Mouse (Mus musculus) limb, embryonic 15.5 days (tissue): ENCODE data around the gene Fam53b. TPM values are rescaled to one million over a fixed set of nuclear protein-coding genes. Genes with fewer than 3 reads are reported as not detected.

Experiments used
- ATAC-seq: fragments of 200-750 bp; cut with Nextera tagmentation; 2 replicates; pipeline ENCODE4 v1.8.0; 2017; ENCODE audit warnings: low read depth, moderate TSS enrichment; ENCODE audit not compliant: insufficient number of reproducible peaks, low FRiP score, low TSS enrichment
- H3K27ac ChIP-seq: fragments of 300-500 bp; sonication (generic); 2 replicates; pipeline ENCODE4 v1.5.1; 2015; ENCODE audit warnings: moderate library complexity, mild to moderate bottlenecking, inconsistent platforms
- H3K27me3 ChIP-seq: fragments of 300-500 bp; sonication (generic); 2 replicates; pipeline ENCODE4 v1.6.1; 2015; ENCODE audit warnings: inconsistent platforms
- H3K36me3 ChIP-seq: fragments of 300-500 bp; sonication (generic); 2 replicates; pipeline ENCODE4 v1.6.1; 2015; ENCODE audit warnings: inconsistent platforms
- H3K4me1 ChIP-seq: fragments of 300-500 bp; sonication (generic); 2 replicates; pipeline ENCODE4 v1.6.1; 2015; ENCODE audit warnings: inconsistent platforms
- H3K4me2 ChIP-seq: fragments of 300-500 bp; sonication (generic); 2 replicates; pipeline ENCODE4 v1.6.1; 2015; ENCODE audit warnings: mild to moderate bottlenecking, inconsistent platforms
- H3K4me3 ChIP-seq: fragments of 300-500 bp; sonication (generic); 2 replicates; pipeline ENCODE4 v1.5.1; 2015; ENCODE audit warnings: mild to moderate bottlenecking, inconsistent platforms
- H3K9ac ChIP-seq: fragments of 300-500 bp; sonication (generic); 2 replicates; pipeline ENCODE4 v1.6.1; 2015; ENCODE audit warnings: inconsistent platforms
- H3K9me3 ChIP-seq: fragments of 300-500 bp; sonication (generic); 2 replicates; pipeline ENCODE4 v1.6.1; 2016; ENCODE audit warnings: inconsistent platforms
- WGBS: fragments of 180-500 bp; shearing (Covaris S2); methylation state at CpG from one replicate; pipeline ENCODE4 v1.1.7; 2015; 5-methylcytosine and 5-hydroxymethylcytosine counted together
- polyA plus RNA-seq: library from polyadenylated mRNA; unstranded; fragments of >200 nt; fragmentation: Nextera tagmentation; extraction: Ambion mirVana; gene quantifications from 2 replicates; pipeline ENCODE4 v1.2.1, GENCODE M21; 2015

The Fam53b gene
- 18.5 and 20.2 TPM in 2 replicates for polyA plus RNA-seq

DNA sequence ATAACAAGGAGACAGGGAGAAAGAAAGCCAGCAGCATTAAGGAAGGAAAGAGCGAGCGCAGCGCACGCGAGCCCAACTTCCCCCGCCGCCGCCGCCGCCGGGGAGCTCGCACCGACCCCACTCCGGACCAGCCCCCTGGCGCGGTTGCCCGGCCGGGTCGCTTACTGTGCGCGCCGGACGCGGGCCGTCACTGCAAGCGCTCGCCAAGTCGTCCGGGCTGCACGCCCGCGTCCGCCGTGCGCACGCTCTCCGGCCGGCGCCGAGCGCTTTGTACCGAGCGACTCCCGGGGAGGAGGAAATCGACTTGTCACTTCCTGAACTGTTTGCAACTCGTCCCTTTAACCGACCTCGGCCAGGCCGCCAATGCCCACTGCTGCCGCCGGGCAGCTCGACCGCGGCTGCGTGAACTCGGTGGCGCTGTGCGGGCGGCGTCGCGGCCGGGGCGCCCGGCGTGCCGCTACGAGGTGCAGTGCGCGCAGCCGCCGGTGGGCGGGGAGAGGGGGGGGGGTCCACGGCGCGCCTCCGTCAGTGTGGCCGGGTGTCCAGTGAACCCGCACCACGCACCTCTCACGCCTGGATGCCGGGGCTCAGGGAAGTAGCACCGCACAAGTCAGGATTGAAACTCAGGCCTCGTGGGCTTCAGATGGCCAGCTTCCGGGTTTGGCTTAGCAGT lies at the start of gene Fam53b:
Gene Fam53b (minus strand): TSS at position 471 of the 673 bp plus-strand sequence.
- H3K27me3 ChIP-seq: no peaks in the 10 kb centered on the region
- peaks cover 47% of the 10 kb centered on the region for H3K4me1 ChIP-seq
- WGBS: under 1% methylated on average over 84 of the region's 85 CpGs

GRCm38 (mm10) chr7:132859042-132859958 lies 45.6 kb upstream of the Fam53b start, which contains the start of gene Abraxas2:
Gene Abraxas2 (plus strand): TSS chr7:132859225.
- Histone ChIP-seq H3K4me1 (peaks cover 12% of the 10 kb centered on the region; the same call in 1 of the 2 replicates), H3K9ac (peak within 1 kb of the TSS; percentile 84), H3K27ac (peak within 1 kb of the TSS; percentile 85), H3K36me3 (no peaks in the 10 kb centered on the region), H3K9me3 (no peaks in the 10 kb centered on the region), H3K27me3 (no peaks in the 10 kb centered on the region), H3K4me2 (peak within 1 kb of the TSS; percentile 69), H3K4me3 (peak within 1 kb of the TSS; percentile 87)
- ATAC-seq: peak; percentile 89
- 1% methylated on average over 52 of the region's 53 CpGs for WGBS

More for the DNA sequence above, at the start of gene Fam53b:
- Histone ChIP-seq H3K4me2 (peak within 1 kb of the TSS; percentile 89), H3K36me3 (no peaks in the 10 kb centered on the region), H3K27ac (peak within 1 kb of the TSS; percentile 95), H3K9me3 (no peaks in the 10 kb centered on the region), H3K4me3 (peak within 1 kb of the TSS; percentile 78), H3K9ac (peak within 1 kb of the TSS; percentile 76)
- peak; percentile 68 for ATAC-seq

GRCm38 (mm10) chr7:132858043-132858608 lies 44.4 kb upstream of the Fam53b start:
- Histone ChIP-seq H3K4me3 (no peak overlapping the region), H3K27ac (no peak overlapping the region), H3K27me3 (no peaks in the 10 kb centered on the region), H3K4me2 (no peak overlapping the region), H3K9me3 (no peaks in the 10 kb centered on the region), H3K4me1 (peaks cover 15% of the 10 kb centered on the region), H3K36me3 (no peaks in the 10 kb centered on the region), H3K9ac (no peak overlapping the region)
- WGBS: 68% methylated on average over 5 of the region's 5 CpGs
- ATAC-seq: no peak

GRCm38 (mm10) chr7:132856083-132856482 lies 42.4 kb upstream of the Fam53b start:
- WGBS: 75% methylated on average over 1 of the region's 1 CpGs
- Histone ChIP-seq H3K4me3 (no peak overlapping the region), H3K27me3 (no peaks in the 10 kb centered on the region), H3K36me3 (no peaks in the 10 kb centered on the region), H3K4me1 (peaks cover 20% of the 10 kb centered on the region), H3K9ac (no peak overlapping the region), H3K27ac (no peak overlapping the region), H3K4me2 (no peak overlapping the region), H3K9me3 (no peaks in the 10 kb centered on the region)
- ATAC-seq: no peak

DNA sequence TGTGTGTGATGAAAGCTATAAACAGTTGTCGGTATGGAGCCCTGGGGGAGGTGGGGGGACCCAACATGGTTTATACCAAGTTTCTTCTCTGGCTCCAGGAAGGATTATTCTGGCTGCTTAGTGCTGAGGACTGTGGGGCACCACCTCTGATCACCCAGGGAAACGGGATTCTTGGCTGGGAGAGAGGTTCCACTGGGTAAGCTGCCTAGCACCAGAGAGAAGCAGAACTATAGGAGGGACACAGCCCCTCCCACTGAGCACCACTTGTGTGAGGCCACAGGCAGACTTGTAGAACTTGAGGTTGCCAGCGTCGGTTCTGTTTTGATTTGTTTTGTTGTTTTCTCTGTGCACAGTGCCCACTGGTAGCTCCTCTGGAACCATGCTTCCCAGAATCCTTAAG lies 40.3 kb upstream of the Fam53b start:
- WGBS: 44% methylated on average over 4 of the region's 4 CpGs
- H3K27ac ChIP-seq: peak overlapping the region; percentile 27; the same call in 1 of the 2 replicates
- H3K4me2 ChIP-seq: no peak overlapping the region
- ATAC-seq: no peak
- H3K27me3 ChIP-seq: no peaks in the 10 kb centered on the region
- H3K4me3 ChIP-seq: no peak overlapping the region
- H3K9me3 ChIP-seq: no peaks in the 10 kb centered on the region
- peaks cover 12% of the 10 kb centered on the region for H3K4me1 ChIP-seq
- peaks cover 11% of the 10 kb centered on the region for H3K36me3 ChIP-seq
- no peak overlapping the region for H3K9ac ChIP-seq

DNA sequence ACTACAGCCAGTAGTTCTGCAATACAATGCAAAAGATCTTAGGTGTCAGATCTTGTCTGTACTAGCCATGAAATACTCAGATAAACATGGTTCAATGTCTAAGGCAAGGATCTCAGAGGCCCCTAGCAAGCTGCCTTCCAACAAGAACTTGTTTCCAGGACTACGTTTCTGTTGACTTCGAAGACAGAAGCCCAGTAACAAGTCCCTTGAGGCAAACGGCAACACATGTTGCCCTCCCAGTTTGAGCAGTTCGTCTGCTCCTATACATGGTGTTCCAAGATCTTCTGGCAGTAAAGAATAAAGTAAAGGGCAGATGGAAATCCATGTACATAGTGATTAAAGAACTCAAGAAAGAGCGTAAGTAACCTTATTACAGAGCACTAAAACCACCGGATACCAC lies 39.7 kb upstream of the Fam53b start:
- peak overlapping the region; percentile 97 for H3K27ac ChIP-seq

DNA sequence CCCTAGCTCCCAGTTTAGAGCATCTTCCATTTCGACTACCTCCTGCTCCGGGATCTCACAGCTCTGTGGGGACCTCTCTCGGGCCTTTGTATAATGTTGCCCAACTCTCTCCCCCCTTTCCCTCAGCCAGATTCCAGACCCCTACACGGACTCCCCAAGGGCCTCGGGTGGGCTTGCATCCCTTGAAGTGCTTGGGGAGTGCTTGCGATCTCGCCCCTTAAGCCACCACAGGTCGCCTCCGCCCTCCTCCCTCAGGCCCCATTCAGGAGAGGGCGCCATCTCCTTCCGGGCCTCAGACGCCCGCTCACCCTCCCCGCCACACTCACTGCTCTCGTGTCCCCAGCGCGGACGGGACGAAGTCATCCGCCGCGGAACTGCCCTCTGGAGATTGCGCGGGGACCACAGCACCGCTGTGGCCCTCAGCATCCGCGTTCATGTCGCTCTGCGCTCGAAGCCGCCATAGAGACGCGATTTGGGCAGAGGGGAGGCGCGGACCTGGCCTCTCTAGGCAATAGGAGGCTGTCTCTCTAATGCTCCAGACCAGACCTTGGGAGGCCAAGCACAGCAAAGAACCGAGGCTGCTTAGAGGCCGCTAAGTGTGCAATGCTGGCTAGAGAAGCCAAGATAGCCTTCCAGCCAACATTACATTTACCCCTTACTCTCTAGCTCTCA lies 38.6 kb upstream of the Fam53b start, which contains the start of gene Eef1akmt2:
Gene Eef1akmt2 (minus strand): TSS at position 501 of the 672 bp plus-strand sequence.
- Histone ChIP-seq H3K36me3 (peaks cover 24% of the 10 kb centered on the region), H3K4me2 (peak within 1 kb of the TSS; percentile 51), H3K4me1 (peaks cover 12% of the 10 kb centered on the region), H3K9me3 (no peaks in the 10 kb centered on the region), H3K27ac (peak within 1 kb of the TSS; percentile 97), H3K9ac (peak within 1 kb of the TSS; percentile 90), H3K4me3 (peak within 1 kb of the TSS; percentile 89), H3K27me3 (no peaks in the 10 kb centered on the region)
- ATAC-seq: peak; percentile 90
- WGBS: under 1% methylated on average over 37 of the region's 37 CpGs

More for the DNA sequence above, 39.7 kb upstream of the Fam53b start:
- WGBS: 34% methylated on average over 6 of the region's 6 CpGs
- Histone ChIP-seq H3K9me3 (no peaks in the 10 kb centered on the region), H3K4me2 (no peak overlapping the region), H3K36me3 (peaks cover 17% of the 10 kb centered on the region), H3K27me3 (no peaks in the 10 kb centered on the region), H3K4me3 (no peak overlapping the region), H3K4me1 (peaks cover 12% of the 10 kb centered on the region), H3K9ac (no peak overlapping the region)
- no peak for ATAC-seq

DNA sequence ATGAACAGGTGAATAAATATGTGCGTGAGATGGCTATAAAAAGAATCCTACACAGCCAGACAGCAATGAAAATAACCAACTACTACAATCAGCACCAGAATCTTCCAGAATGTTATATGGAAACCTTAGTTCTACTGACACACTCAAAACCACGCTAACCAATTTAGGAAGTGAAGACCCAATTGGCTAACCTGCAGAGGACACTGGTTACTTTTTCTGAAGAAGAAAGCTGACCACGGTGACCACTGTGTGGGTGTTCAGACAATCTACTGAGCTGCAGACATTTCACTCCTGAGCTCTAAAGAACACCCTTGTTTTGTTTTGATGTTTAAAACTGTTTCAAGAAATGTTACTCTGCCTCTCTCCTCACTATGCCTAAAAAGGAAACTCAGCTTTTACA lies 29.5 kb upstream of the Fam53b start:
- Histone ChIP-seq H3K27me3 (no peaks in the 10 kb centered on the region), H3K9ac (no peak overlapping the region), H3K4me3 (no peak overlapping the region), H3K4me2 (no peak overlapping the region), H3K27ac (no peak overlapping the region), H3K4me1 (no peaks in the 10 kb centered on the region), H3K36me3 (peaks cover 24% of the 10 kb centered on the region), H3K9me3 (no peaks in the 10 kb centered on the region)
- 91% methylated on average over 3 of the region's 3 CpGs for WGBS
- no peak for ATAC-seq

DNA sequence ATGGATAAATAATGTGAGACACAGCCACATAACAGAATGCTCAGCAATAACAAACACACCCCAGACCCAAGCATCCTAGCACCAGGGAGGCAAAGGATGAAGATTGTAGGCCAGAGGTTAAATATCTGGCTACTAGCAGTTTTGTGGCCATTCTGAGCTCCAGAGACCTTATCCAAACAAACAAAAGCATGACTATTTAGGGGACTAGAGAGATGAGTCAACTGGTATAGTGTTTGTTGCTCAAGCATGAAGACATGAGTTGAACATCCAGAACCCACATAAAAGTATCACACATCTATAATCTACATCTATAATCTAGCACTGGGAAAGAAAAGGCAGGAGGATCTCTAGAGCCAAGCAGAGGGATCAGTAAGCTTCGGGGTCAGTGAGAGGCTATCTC lies 28.8 kb upstream of the Fam53b start:
- Histone ChIP-seq H3K9me3 (no peaks in the 10 kb centered on the region), H3K36me3 (peaks cover 20% of the 10 kb centered on the region), H3K27me3 (no peaks in the 10 kb centered on the region), H3K9ac (no peak overlapping the region), H3K4me3 (no peak overlapping the region), H3K27ac (no peak overlapping the region), H3K4me2 (no peak overlapping the region), H3K4me1 (no peaks in the 10 kb centered on the region)
- ATAC-seq: no peak
- WGBS: 97% methylated on average over 1 of the region's 1 CpGs

DNA sequence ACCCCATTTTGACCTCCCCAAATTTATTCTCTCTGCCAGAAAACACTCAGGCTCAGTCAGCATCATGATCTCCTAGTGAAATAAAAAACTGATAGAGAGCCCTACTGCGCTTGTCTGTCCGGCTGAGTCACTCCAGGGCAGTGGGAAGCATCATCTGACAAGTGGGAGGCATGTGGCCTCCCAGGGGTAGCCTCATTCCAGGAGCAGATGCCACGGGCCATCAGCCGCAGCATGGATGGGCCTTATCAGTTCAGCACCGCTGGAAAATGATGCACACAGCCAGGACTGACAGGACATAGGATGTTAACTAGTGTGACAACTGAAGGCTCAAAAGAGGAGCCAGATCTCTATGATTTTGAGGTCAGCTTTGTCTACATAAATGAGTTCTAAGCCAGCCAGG lies 27.6 kb upstream of the Fam53b start:
- no peaks in the 10 kb centered on the region for H3K27me3 ChIP-seq
- WGBS: 84% methylated on average over 5 of the region's 5 CpGs
- no peak overlapping the region for H3K4me3 ChIP-seq
- no peak overlapping the region for H3K27ac ChIP-seq
- H3K9ac ChIP-seq: no peak overlapping the region
- H3K4me2 ChIP-seq: no peak overlapping the region
- ATAC-seq: no peak
- no peaks in the 10 kb centered on the region for H3K9me3 ChIP-seq
- H3K4me1 ChIP-seq: no peaks in the 10 kb centered on the region
- H3K36me3 ChIP-seq: peaks cover 18% of the 10 kb centered on the region

GRCm38 (mm10) chr7:132830955-132831354 lies 17.3 kb upstream of the Fam53b start:
- ATAC-seq: no peak

More at GRCm38 (mm10) chr7:132830955-132831354, 17.3 kb upstream of the Fam53b start:
- H3K9me3 ChIP-seq: no peaks in the 10 kb centered on the region
- 27% methylated on average over 4 of the region's 4 CpGs for WGBS
- peaks cover 38% of the 10 kb centered on the region for H3K36me3 ChIP-seq
- H3K9ac ChIP-seq: no peak overlapping the region
- H3K4me3 ChIP-seq: no peak overlapping the region
- no peak overlapping the region for H3K27ac ChIP-seq
- H3K27me3 ChIP-seq: no peaks in the 10 kb centered on the region
- no peak overlapping the region for H3K4me2 ChIP-seq
- H3K4me1 ChIP-seq: no peaks in the 10 kb centered on the region
